In genomic region chrX:71971325-71971724, GRCm38 (mm10) we compare ENCODE assay signal across 24 mouse cellular contexts. TPM values are rescaled to one million over a fixed set of nuclear protein-coding genes. Genes with fewer than 3 reads are reported as not detected.
"Had no signal": no experiment of that assay in that cellular context is flagged by ENCODE, and none has a peak within 500 bp of the region (broad histone marks: within the 10 kb centered on the region; RNA-seq: fewer than 3 reads in every experiment).

No protein-coding gene starts in this region.

- H3K9me3 ChIP-seq: midbrain, embryonic 10.5 days; midbrain, embryonic 12.5 days; neural tube, embryonic 13.5 days; neural tube, embryonic 15.5 days; stomach, embryonic 15.5 days had no signal

- H3K4me1 ChIP-seq: midbrain, embryonic 10.5 days; midbrain, embryonic 12.5 days; neural tube, embryonic 13.5 days; neural tube, embryonic 15.5 days; stomach, embryonic 15.5 days had no signal

- DNase-seq: lung, adult 18-20 months; lung, embryonic 14.5 days; lung, postnatal 10 days; lung, postnatal 4 days; midbrain, embryonic 14.5 days; retina, postnatal 1 day; right cerebral cortex, adult 18-20 months; right cerebral cortex, postnatal 25 days; right cerebral cortex, postnatal 4 days; spleen, adult 18-20 months; thymus, adult 2 months; thymus, postnatal 25 days; thymus, postnatal 4 days had no signal

- H3K27me3 ChIP-seq: midbrain, embryonic 12.5 days; neural tube, embryonic 13.5 days; neural tube, embryonic 15.5 days; stomach, embryonic 15.5 days had no signal

- H3K9ac ChIP-seq: lung, embryonic 14.5 days; midbrain, embryonic 12.5 days; neural tube, embryonic 13.5 days; neural tube, embryonic 15.5 days; stomach, embryonic 15.5 days had no signal

- H3K36me3 ChIP-seq: midbrain, embryonic 12.5 days; neural tube, embryonic 15.5 days; stomach, embryonic 15.5 days had no signal

- H3K4me3 ChIP-seq: midbrain, embryonic 10.5 days; midbrain, embryonic 12.5 days; myocyte; neural tube, embryonic 13.5 days; neural tube, embryonic 15.5 days; stomach, embryonic 15.5 days had no signal

- ATAC-seq: midbrain, embryonic 16.5 days had no signal

- H3K4me2 ChIP-seq: lung, embryonic 14.5 days; midbrain, embryonic 12.5 days; neural tube, embryonic 13.5 days; neural tube, embryonic 15.5 days; stomach, embryonic 15.5 days had no signal

- H3K27ac ChIP-seq: midbrain, embryonic 10.5 days; midbrain, embryonic 12.5 days; neural tube, embryonic 13.5 days; neural tube, embryonic 15.5 days; stomach, embryonic 15.5 days; stomach, postnatal 0 days had no signal

RNA-seq across cellular contexts. Expression of gene Fate1, which starts 1.5 kb away (rescaled TPM):
- polyA plus RNA-seq: midbrain, embryonic 10.5 days; midbrain, embryonic 12.5 days; midbrain, embryonic 14.5 days; myocyte; neural tube, embryonic 11.5 days; neural tube, embryonic 13.5 days; small intestine, adult 2 months; stomach, postnatal 0 days; testis, adult 2 months; thymus, adult 2 months had no signal

RNA-seq across cellular contexts. Expression of gene Prrg3, which starts 8.9 kb away (rescaled TPM):
- polyA plus RNA-seq: myocyte had no signal

RNA-seq across cellular contexts. Expression of gene Cnga2, which starts 20.3 kb away (rescaled TPM):
- polyA plus RNA-seq: midbrain, embryonic 10.5 days; midbrain, embryonic 12.5 days; small intestine, adult 2 months had no signal

RNA-seq across cellular contexts. Expression of gene Gm1141, which starts 50.5 kb away (rescaled TPM):
- polyA plus RNA-seq: midbrain, embryonic 12.5 days; neural tube, embryonic 13.5 days; stomach, postnatal 0 days had no signal
